Comparison of ENCODE assay signal across 25 mouse cellular contexts in genomic region chr16:43641230-43641629, GRCm38 (mm10). TPM values are rescaled to one million over a fixed set of nuclear protein-coding genes. Genes with fewer than 3 reads are reported as not detected.
DNase-seq lines count a peak whose midpoint lies in the region; ATAC-seq and TF ChIP-seq lines count a peak whose summit lies in the region.
"Had no signal": no experiment of that assay in that cellular context is flagged by ENCODE, and none has a peak within 500 bp of the region (broad histone marks: within the 10 kb centered on the region; RNA-seq: fewer than 3 reads in every experiment).

No protein-coding gene starts in this region.

- no peak for TF ChIP-seq POLR2A in CH12.LX (IDR thresholded peaks at IDR 0.05; ENCODE audit: low read depth, low read length)
- no peak for TF ChIP-seq POLR2A in MEL (IDR thresholded peaks at IDR 0.05; ENCODE audit: control insufficient read depth in 1 of 2, insufficient read depth in 1 of 2, low read depth in 1 of 2, low read length in 2 of 2, poor library complexity in 1 of 2)

- H3K27me3 ChIP-seq in heart, embryonic 10.5 days (ENCODE audit: insufficient read depth, poor library complexity, severe bottlenecking): no peaks in the 10 kb centered on the region
- no peaks in the 10 kb centered on the region for H3K27me3 ChIP-seq in midbrain, embryonic 11.5 days (ENCODE audit: control insufficient read depth, insufficient read depth, low read length)
- H3K27me3 ChIP-seq in midbrain, postnatal 0 days (ENCODE audit: insufficient read depth, low read length): no peaks in the 10 kb centered on the region
- H3K27me3 ChIP-seq in CH12.LX (replicated peaks) (no peaks in the 10 kb centered on the region), MEL (ENCODE audit: control insufficient read depth in 1 of 2, insufficient read depth in 2 of 2, low read length in 2 of 2) (no peaks in the 10 kb centered on the region)
- H3K27me3 ChIP-seq: Patski had no signal

- TF ChIP-seq CTCF in midbrain, postnatal 0 days (IDR thresholded peaks at IDR 0.05): no peak
- TF ChIP-seq CTCF in CH12.LX (conservative IDR thresholded peaks at IDR 0.05 in 1 of 2, IDR thresholded peaks at IDR 0.05 in 1 of 2; ENCODE audit: low read depth in 2 of 2, low read length in 2 of 2): no peak
- TF ChIP-seq CTCF in MEL (IDR thresholded peaks at IDR 0.05 in 2 of 3, conservative IDR thresholded peaks at IDR 0.05 in 1 of 3; ENCODE audit: control insufficient read depth in 1 of 3, insufficient read depth in 1 of 3, low read depth in 2 of 3, low read length in 3 of 3, poor library complexity in 1 of 3, severe bottlenecking in 1 of 3): no peak

- 68% methylated on average over 8 of the region's 8 CpGs for WGBS in heart, embryonic 10.5 days
- 93% methylated on average over 8 of the region's 8 CpGs for WGBS in midbrain, embryonic 11.5 days
- WGBS in midbrain, postnatal 0 days: 89% methylated on average over 8 of the region's 8 CpGs

- DNase-seq in heart, adult 11 months: peak; percentile 64
- DNase-seq in heart, embryonic 10.5 days (ENCODE audit: low spot score): no peak
- DNase-seq in midbrain, embryonic 11.5 days (ENCODE audit: low spot score, missing footprints): peak; percentile 33
- DNase-seq in midbrain, postnatal 0 days (ENCODE audit: low spot score): no peak
- no peak for DNase-seq in CH12.LX (ENCODE audit: extremely low read depth)
- DNase-seq in MEL (ENCODE audit: low read depth, low spot score): peak; percentile 59
- no peak for DNase-seq in frontal cortex, postnatal 14 days (ENCODE audit: low spot score in 2 of 2)
- DNase-seq in left cerebral cortex, postnatal 25 days (ENCODE audit: low spot score in 2 of 2): no peak
- DNase-seq: adrenal gland, adult 2 months; adrenal gland, adult 8-10 months; adrenal gland, postnatal 10 days; adrenal gland, postnatal 14 days; adrenal gland, postnatal 25 days; adrenal gland, postnatal 36 days; B cell, adult 2 months; cerebellum, adult 11 months; cerebellum, adult 11-12 months; cerebellum, adult 18-20 months; cerebellum, adult 2 months had no signal

- H3K4me3 ChIP-seq in heart, embryonic 10.5 days: no peak overlapping the region
- no peak overlapping the region for H3K4me3 ChIP-seq in midbrain, embryonic 11.5 days (ENCODE audit: low read depth, low read length)
- no peak overlapping the region for H3K4me3 ChIP-seq in midbrain, postnatal 0 days (ENCODE audit: low read depth, low read length)
- H3K4me3 ChIP-seq in CH12.LX (replicated peaks in 1 of 3; ENCODE audit: low read depth in 2 of 3, low read length in 2 of 3, poor library complexity in 1 of 3) (no peak overlapping the region), MEL (ENCODE audit: control insufficient read depth in 1 of 2, insufficient read depth in 1 of 2, low read depth in 2 of 2, low read length in 2 of 2) (no peak overlapping the region)

- in situ Hi-C loops in CH12.LX (cut with MboI; ENCODE audit: low pct_ligation_motif_present, low pct_unique_long_range_greater_than_20kb, low sequenced_read_pairs): no loop called here

- peaks cover 12% of the 10 kb centered on the region for H3K4me1 ChIP-seq in heart, embryonic 10.5 days
- no peaks in the 10 kb centered on the region for H3K4me1 ChIP-seq in midbrain, embryonic 11.5 days (ENCODE audit: control insufficient read depth, insufficient read depth, low read length)
- H3K4me1 ChIP-seq in midbrain, postnatal 0 days (ENCODE audit: insufficient read depth, low read length): no peaks in the 10 kb centered on the region
- peaks cover 0 to 5% of the 10 kb centered on the region in 2 experiments; a peak in 1 of 4 replicates for H3K4me1 ChIP-seq in CH12.LX (ENCODE audit: control insufficient read depth in 1 of 2, insufficient read depth in 2 of 2)
- H3K4me1 ChIP-seq in MEL (ENCODE audit: control insufficient read depth in 1 of 2, insufficient read depth in 2 of 2, low read length in 2 of 2): peaks cover 5 to 20% of the 10 kb centered on the region in 2 experiments

- no peaks in the 10 kb centered on the region for H3K36me3 ChIP-seq in heart, embryonic 10.5 days
- H3K36me3 ChIP-seq in midbrain, embryonic 11.5 days (ENCODE audit: control insufficient read depth, insufficient read depth, low read length): no peaks in the 10 kb centered on the region
- no peaks in the 10 kb centered on the region for H3K36me3 ChIP-seq in midbrain, postnatal 0 days (ENCODE audit: insufficient read depth, low read length)
- H3K36me3 ChIP-seq in CH12.LX (replicated peaks in 1 of 2; ENCODE audit: control insufficient read depth in 1 of 2, insufficient read depth in 1 of 2, low read length in 1 of 2) (peaks cover 30 to 44% of the 10 kb centered on the region in 2 experiments), MEL (ENCODE audit: control insufficient read depth in 1 of 2, insufficient read depth in 2 of 2, low read length in 2 of 2) (peaks cover 0 to 18% of the 10 kb centered on the region in 2 experiments; a peak in 2 of 4 replicates)
- H3K36me3 ChIP-seq: G1E had no signal

- dilution Hi-C loops in CH12.LX (cut with MboI; ENCODE audit: extremely low pct_ligation_motif_present, extremely low pct_unique_long_range_greater_than_20kb, low sequenced_read_pairs): no loop called here

- TF ChIP-seq RAD21 in CH12.LX (IDR thresholded peaks at IDR 0.05; ENCODE audit: low read depth, low read length) (no peak), MEL (IDR thresholded peaks at IDR 0.05; ENCODE audit: low read depth, low read length) (no peak)

- intact Hi-C loops in left cerebral cortex, postnatal 25 days (cut with DNase I): no loop called here

- H3K79me2 ChIP-seq in CH12.LX (replicated peaks; ENCODE audit: control insufficient read depth, extremely low read depth, insufficient read depth, poor library complexity, severe bottlenecking) (no peaks in the 10 kb centered on the region), MEL (ENCODE audit: control insufficient read depth, insufficient read depth, low read length, poor library complexity) (no peaks in the 10 kb centered on the region)

- no peak overlapping the region for H3K9ac ChIP-seq in midbrain, embryonic 11.5 days (ENCODE audit: low read length)
- no peak overlapping the region for H3K9ac ChIP-seq in midbrain, postnatal 0 days (replicated peaks; ENCODE audit: low read length, poor library complexity, severe bottlenecking)
- H3K9ac ChIP-seq in CH12.LX (ENCODE audit: insufficient read depth, low read depth): no peak overlapping the region
- no peak overlapping the region for H3K9ac ChIP-seq in MEL (ENCODE audit: control insufficient read depth, low read depth, low read length, poor library complexity, severe bottlenecking)

- no peak for ATAC-seq in midbrain, embryonic 11.5 days (ENCODE audit: low FRiP score)
- ATAC-seq in midbrain, postnatal 0 days (ENCODE audit: low FRiP score): no peak
- ATAC-seq: activated CD4-positive, CD25-positive, alpha-beta regulatory T cell, adult 4 months; CD4-positive, CD25-positive, alpha-beta regulatory T cell, adult 4 months; Patski had no signal

- TF ChIP-seq EP300 in CH12.LX (IDR thresholded peaks at IDR 0.05; ENCODE audit: low read length) (no peak), MEL (IDR thresholded peaks at IDR 0.05; ENCODE audit: low read depth in 1 of 2, low read length in 2 of 2) (peak; percentile 11 to 25; a peak in 1 of 4 replicates)

- H3K27ac ChIP-seq in heart, embryonic 10.5 days: no peak overlapping the region
- H3K27ac ChIP-seq in midbrain, embryonic 11.5 days (ENCODE audit: low read depth, low read length): no peak overlapping the region
- no peak overlapping the region for H3K27ac ChIP-seq in midbrain, postnatal 0 days (ENCODE audit: low read depth, low read length)
- H3K27ac ChIP-seq in CH12.LX (ENCODE audit: insufficient read depth, low read depth) (no peak overlapping the region), MEL (ENCODE audit: control insufficient read depth, low read depth, low read length) (no peak overlapping the region)

- H3K4me2 ChIP-seq in midbrain, embryonic 11.5 days: no peak overlapping the region
- no peak overlapping the region for H3K4me2 ChIP-seq in midbrain, postnatal 0 days (ENCODE audit: low read depth, low read length, poor library complexity, severe bottlenecking)
- H3K4me2 ChIP-seq in CH12.LX (ENCODE audit: insufficient read depth, low read depth, poor library complexity, severe bottlenecking): no peak overlapping the region

- no peaks in the 10 kb centered on the region for H3K9me3 ChIP-seq in heart, embryonic 10.5 days
- no peaks in the 10 kb centered on the region for H3K9me3 ChIP-seq in midbrain, embryonic 11.5 days (ENCODE audit: control insufficient read depth, low read length)
- H3K9me3 ChIP-seq in midbrain, postnatal 0 days (ENCODE audit: low read length): no peaks in the 10 kb centered on the region
- H3K9me3 ChIP-seq in CH12.LX (replicated peaks; ENCODE audit: low read length) (no peaks in the 10 kb centered on the region), MEL (replicated peaks; ENCODE audit: insufficient read depth, low read length) (no peaks in the 10 kb centered on the region)
- H3K9me3 ChIP-seq: G1E had no signal

TF ChIP-seq in CH12.LX, 34 proteins besides CTCF, POLR2A, EP300 and RAD21:
- TF ChIP-seq MAZ (IDR thresholded peaks at IDR 0.05; ENCODE audit: low read depth, low read length) (no peak), SMC3 (IDR thresholded peaks at IDR 0.05; ENCODE audit: low read depth, low read length) (0 out of 2 replicates have a peak, but pooled peaks have one; percentile 4)
TF ChIP-seq in CH12.LX: peak in this region for 1.

TF ChIP-seq in MEL, 35 proteins besides CTCF, POLR2A, EP300 and RAD21 (continues in another document):
- TF ChIP-seq NRF1 (IDR thresholded peaks at IDR 0.05; ENCODE audit: insufficient read depth, low read depth, low read length, poor library complexity, severe bottlenecking): peak; percentile 34; the same call in 1 of the 2 replicates
- TF ChIP-seq SIN3A (IDR thresholded peaks at IDR 0.05; ENCODE audit: low read length): no peak
- 0 out of 2 replicates have a peak, but pooled peaks have one; percentile 27 for TF ChIP-seq MYC (IDR thresholded peaks at IDR 0.05; ENCODE audit: low read depth, low read length)
- 0 out of 2 replicates have a peak, but pooled peaks have one; percentile 13 for TF ChIP-seq MXI1 (IDR thresholded peaks at IDR 0.05; ENCODE audit: low read depth, low read length)
- TF ChIP-seq CHD2 (IDR thresholded peaks at IDR 0.05; ENCODE audit: low read length): no peak
- peak; percentile 38; the same call in 1 of the 2 replicates for TF ChIP-seq RCOR1 (IDR thresholded peaks at IDR 0.05; ENCODE audit: low read depth, low read length)

RNA-seq across cellular contexts. Expression of gene Tigit, which starts 22.7 kb away (rescaled TPM):
- polyA plus RNA-seq in heart, embryonic 10.5 days (2016; fragmentation: Nextera tagmentation; extraction: Ambion mirVana): not detected in 2 replicates
- not detected in 2 replicates for polyA plus RNA-seq in midbrain, embryonic 11.5 days (2014; fragmentation: Nextera tagmentation; extraction: Ambion mirVana)
- total RNA-seq in midbrain, postnatal 0 days (2014; rRNA removed): not detected in 2 replicates
- polyA plus RNA-seq in midbrain, postnatal 0 days (2015; fragmentation: Nextera tagmentation; extraction: Ambion mirVana): 0.17 TPM in 1 of 2 replicates, not detected in the other
- total RNA-seq in CH12.LX (2012; rRNA removed) (59.3 and 67.2 TPM in 2 replicates), CH12.LX (2014; rRNA removed) (13.6 and 17.5 TPM in 2 replicates), MEL (2012; rRNA removed) (0.39 and 0.85 TPM in 2 replicates)
- polyA plus RNA-seq in CH12.LX (2012; ENCODE audit: insufficient read length, low read depth) (54.5 and 55.4 TPM in 2 replicates), MEL (2012; ENCODE audit: insufficient read depth in 1 of 2, insufficient read length in 2 of 2, low read depth in 1 of 2, low replicate concordance in 2 of 2, missing spikeins in 1 of 2) (1 to 10 TPM in 1 of 2 experiments, not detected in 1; 7.5 TPM)
- total RNA-seq in left cerebral cortex, postnatal 25 days (2021): not detected
- total RNA-seq: adrenal gland, postnatal 10 days; adrenal gland, postnatal 14 days; adrenal gland, postnatal 25 days; adrenal gland, postnatal 36 days; adrenal gland, postnatal 4 days; G1E had no signal
- polyA plus RNA-seq: brain, embryonic 14.5 days; cerebellum, adult 2 months; G1E; Patski had no signal

Comparison
In these comparisons a context has a peak if more than half of its experiments do, and no peak if none do; other contexts are left out.
1. DNase-seq: peak in heart, adult 11 months (single experiment), midbrain, embryonic 11.5 days (single experiment) and MEL (single experiment); none in heart, embryonic 10.5 days (single experiment), midbrain, postnatal 0 days (single experiment), CH12.LX (single experiment), frontal cortex, postnatal 14 days (0 of 2) and left cerebral cortex, postnatal 25 days (0 of 2).